Mouse (Mus musculus) bone marrow, adult 2 months (tissue): Measurements from ENCODE around the gene Col6a6.

Source experiments
- CTCF ChIP-seq: fragments of 200-500 bp; IDR thresholded peaks from 2 replicates; pipeline ENCODE4 v1.5.1; 2011; ENCODE audit warnings: low read length, control low read depth; ENCODE audit not compliant: control insufficient read depth, insufficient read depth
- POLR2A ChIP-seq: fragments of 200-500 bp; IDR thresholded peaks from 2 replicates; pipeline ENCODE4 v1.6.1; 2011; ENCODE audit warnings: low read depth, mild to moderate bottlenecking, control low read depth, low read length, borderline replicate concordance; ENCODE audit not compliant: control insufficient read depth

DNA sequence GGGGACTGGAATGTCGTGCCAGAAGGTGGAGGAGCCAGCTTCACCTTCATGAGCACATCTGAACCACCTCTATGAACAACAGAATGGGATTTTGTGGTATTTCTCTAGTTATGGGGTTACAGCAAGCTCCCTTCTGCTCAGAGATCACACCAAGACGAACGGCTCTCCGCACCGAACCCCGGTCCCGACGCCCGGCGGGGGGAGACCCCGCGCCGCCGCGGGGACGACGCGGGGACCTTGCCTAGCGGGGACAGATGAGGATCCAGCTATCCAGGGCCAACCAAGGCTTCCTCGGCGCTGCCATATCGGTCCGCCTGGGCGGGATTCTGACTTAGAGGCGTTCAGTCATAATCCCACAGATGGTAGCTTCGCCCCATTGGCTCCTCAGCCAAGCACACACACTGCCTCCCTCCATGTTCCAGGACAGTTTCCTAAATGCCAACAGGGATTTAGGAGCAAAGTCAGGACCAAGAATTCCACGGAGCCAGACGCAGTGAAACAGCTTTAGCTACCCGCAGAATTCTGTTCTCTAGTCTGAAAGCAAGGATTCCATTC lies 8.7 kb downstream of the Col6a6 start:
- no peak for TF ChIP-seq CTCF
- no peak for TF ChIP-seq POLR2A
